Mouse (Mus musculus): ENCODE data around the gene Gm4969. TPM values are rescaled to one million over a fixed set of nuclear protein-coding genes. Genes with fewer than 3 reads are reported as not detected.

Gm4969 gene
- polyA plus RNA-seq, 1 experiment from 2014 or later: 6.7 TPM

- no peak within 1 kb of the TSS for H3K9ac ChIP-seq
- H3K4me3 ChIP-seq (replicated peaks; ENCODE audit: low read length): no peak within 1 kb of the TSS
These were observed 34.5 kb downstream of the Gm4969 start, which contains the start of gene Dmpk for GRCm38 (mm10) chr7:19083701-19084100. Gene Dmpk (plus strand): TSS chr7:19083849.

GRCm38 (mm10) chr7:19083096-19083495, 35.1 kb downstream of the Gm4969 start:
- WGBS: 66% methylated on average over 6 of the region's 6 CpGs
- H3K36me3 ChIP-seq (replicated peaks; ENCODE audit: control insufficient read depth, insufficient read depth): peaks cover 70% of the 10 kb centered on the region

More at GRCm38 (mm10) chr7:19083701-19084100, 34.5 kb downstream of the Gm4969 start, which contains the start of gene Dmpk:
- H3K27ac ChIP-seq: no peak within 1 kb of the TSS
- H3K36me3 ChIP-seq (replicated peaks; ENCODE audit: control insufficient read depth, insufficient read depth): peaks cover 70% of the 10 kb centered on the region
- ATAC-seq (ENCODE audit: low FRiP score) (no peak), DNase-seq (ENCODE audit: low spot score) (no peak)
- no peaks in the 10 kb centered on the region for H3K4me1 ChIP-seq (replicated peaks; ENCODE audit: control insufficient read depth, insufficient read depth, low read length)
- 49% methylated on average over 9 of the region's 10 CpGs for WGBS
- H3K9me3 ChIP-seq (ENCODE audit: control insufficient read depth, low read length): no peaks in the 10 kb centered on the region
- H3K4me2 ChIP-seq (replicated peaks): no peak within 1 kb of the TSS
- H3K27me3 ChIP-seq (ENCODE audit: control insufficient read depth, insufficient read depth, low read length): no peaks in the 10 kb centered on the region; the same call in 1 of the 2 replicates

GRCm38 (mm10) chr7:19082171-19082570, 36.0 kb downstream of the Gm4969 start:
- 94% methylated on average over 4 of the region's 4 CpGs for WGBS
- no peak overlapping the region for H3K4me3 ChIP-seq (replicated peaks; ENCODE audit: low read length)
- peaks cover 64% of the 10 kb centered on the region for H3K36me3 ChIP-seq (replicated peaks; ENCODE audit: control insufficient read depth, insufficient read depth)
- H3K4me1 ChIP-seq (replicated peaks; ENCODE audit: control insufficient read depth, insufficient read depth, low read length): peaks cover 11% of the 10 kb centered on the region
- H3K4me2 ChIP-seq (replicated peaks): no peak overlapping the region
- no peak for ATAC-seq (ENCODE audit: low FRiP score)
- DNase-seq (ENCODE audit: low spot score): no peak
- no peak overlapping the region for H3K27ac ChIP-seq
- H3K9ac ChIP-seq: no peak overlapping the region
- no peaks in the 10 kb centered on the region; the same call in 1 of the 2 replicates for H3K27me3 ChIP-seq (ENCODE audit: control insufficient read depth, insufficient read depth, low read length)
- H3K9me3 ChIP-seq (ENCODE audit: control insufficient read depth, low read length): no peaks in the 10 kb centered on the region

More at GRCm38 (mm10) chr7:19083096-19083495, 35.1 kb downstream of the Gm4969 start:
- Histone ChIP-seq H3K4me2 (replicated peaks) (no peak overlapping the region), H3K27me3 (ENCODE audit: control insufficient read depth, insufficient read depth, low read length) (no peaks in the 10 kb centered on the region; the same call in 1 of the 2 replicates), H3K9ac (no peak overlapping the region), H3K9me3 (ENCODE audit: control insufficient read depth, low read length) (no peaks in the 10 kb centered on the region), H3K4me3 (replicated peaks; ENCODE audit: low read length) (no peak overlapping the region), H3K27ac (no peak overlapping the region), H3K4me1 (replicated peaks; ENCODE audit: control insufficient read depth, insufficient read depth, low read length) (peaks cover 2% of the 10 kb centered on the region; the same call in 1 of the 2 replicates)
- DNase-seq (ENCODE audit: low spot score) (no peak), ATAC-seq (ENCODE audit: low FRiP score) (no peak)

- Histone ChIP-seq H3K27ac (no peak overlapping the region), H3K27me3 (ENCODE audit: control insufficient read depth, insufficient read depth, low read length) (no peaks in the 10 kb centered on the region; the same call in 1 of the 2 replicates), H3K36me3 (replicated peaks; ENCODE audit: control insufficient read depth, insufficient read depth) (peaks cover 58% of the 10 kb centered on the region), H3K4me2 (replicated peaks) (no peak overlapping the region), H3K9me3 (ENCODE audit: control insufficient read depth, low read length) (no peaks in the 10 kb centered on the region), H3K4me3 (replicated peaks; ENCODE audit: low read length) (no peak overlapping the region), H3K4me1 (replicated peaks; ENCODE audit: control insufficient read depth, insufficient read depth, low read length) (peaks cover 18% of the 10 kb centered on the region), H3K9ac (no peak overlapping the region)
- WGBS: 88% methylated on average over 19 of the region's 19 CpGs
- DNase-seq (ENCODE audit: low spot score) (no peak), ATAC-seq (ENCODE audit: low FRiP score) (no peak)
These were observed 37.7 kb downstream of the Gm4969 start for GRCm38 (mm10) chr7:19080451-19080950.

- no peaks in the 10 kb centered on the region for H3K27me3 ChIP-seq (ENCODE audit: control insufficient read depth, insufficient read depth, low read length)
- ATAC-seq (ENCODE audit: low FRiP score): no peak
- DNase-seq (ENCODE audit: low spot score): no peak
- H3K9me3 ChIP-seq (ENCODE audit: control insufficient read depth, low read length): no peaks in the 10 kb centered on the region
- no peak overlapping the region for H3K9ac ChIP-seq
- no peak overlapping the region for H3K4me2 ChIP-seq (replicated peaks)
- H3K36me3 ChIP-seq (replicated peaks; ENCODE audit: control insufficient read depth, insufficient read depth): peaks cover 54% of the 10 kb centered on the region
- H3K27ac ChIP-seq: no peak overlapping the region
- H3K4me1 ChIP-seq (replicated peaks; ENCODE audit: control insufficient read depth, insufficient read depth, low read length): peaks cover 22% of the 10 kb centered on the region
- WGBS: 91% methylated on average over 3 of the region's 3 CpGs
- H3K4me3 ChIP-seq (replicated peaks; ENCODE audit: low read length): no peak overlapping the region
These were observed 39.4 kb downstream of the Gm4969 start for GRCm38 (mm10) chr7:19078732-19079131.

- Histone ChIP-seq H3K36me3 (replicated peaks; ENCODE audit: control insufficient read depth, insufficient read depth) (peaks cover 49% of the 10 kb centered on the region), H3K4me1 (replicated peaks; ENCODE audit: control insufficient read depth, insufficient read depth, low read length) (peaks cover 22% of the 10 kb centered on the region), H3K9ac (peak overlapping the region; percentile 99; the same call in 1 of the 2 replicates), H3K4me2 (replicated peaks) (peak overlapping the region; percentile 98), H3K9me3 (ENCODE audit: control insufficient read depth, low read length) (no peaks in the 10 kb centered on the region), H3K4me3 (replicated peaks; ENCODE audit: low read length) (peak overlapping the region; percentile 94; the same call in 1 of the 2 replicates), H3K27ac (no peak overlapping the region), H3K27me3 (ENCODE audit: control insufficient read depth, insufficient read depth, low read length) (no peaks in the 10 kb centered on the region)
- ATAC-seq (ENCODE audit: low FRiP score) (no peak), DNase-seq (ENCODE audit: low spot score) (no peak)
- 83% methylated on average over 14 of the region's 14 CpGs for WGBS
These were observed 40.4 kb downstream of the Gm4969 start for GRCm38 (mm10) chr7:19077761-19078160.

GRCm38 (mm10) chr7:19076586-19076991, 41.6 kb downstream of the Gm4969 start:
- WGBS: under 1% methylated on average over 22 of the region's 22 CpGs
- Histone ChIP-seq H3K36me3 (replicated peaks; ENCODE audit: control insufficient read depth, insufficient read depth) (peaks cover 37% of the 10 kb centered on the region), H3K27ac (peak overlapping the region; percentile 80), H3K4me1 (replicated peaks; ENCODE audit: control insufficient read depth, insufficient read depth, low read length) (peaks cover 22% of the 10 kb centered on the region), H3K27me3 (ENCODE audit: control insufficient read depth, insufficient read depth, low read length) (no peaks in the 10 kb centered on the region), H3K9me3 (ENCODE audit: control insufficient read depth, low read length) (no peaks in the 10 kb centered on the region), H3K4me3 (replicated peaks; ENCODE audit: low read length) (peak overlapping the region; percentile 94), H3K9ac (peak overlapping the region; percentile 99), H3K4me2 (replicated peaks) (peak overlapping the region; percentile 98)
- ATAC-seq (ENCODE audit: low FRiP score) (no peak; the same call in 1 of the 2 replicates), DNase-seq (ENCODE audit: low spot score) (no peak)

- peak within 1 kb of the TSS; percentile 94 for H3K4me3 ChIP-seq (replicated peaks; ENCODE audit: low read length)
- H3K9ac ChIP-seq: peak within 1 kb of the TSS; percentile 99
- 1% methylated on average over 58 of the region's 91 CpGs for WGBS
- H3K4me1 ChIP-seq (replicated peaks; ENCODE audit: control insufficient read depth, insufficient read depth, low read length): peaks cover 22% of the 10 kb centered on the region
- ATAC-seq (ENCODE audit: low FRiP score): peak; percentile 98
- no peaks in the 10 kb centered on the region for H3K9me3 ChIP-seq (ENCODE audit: control insufficient read depth, low read length)
- no peaks in the 10 kb centered on the region for H3K27me3 ChIP-seq (ENCODE audit: control insufficient read depth, insufficient read depth, low read length)
- peak within 1 kb of the TSS; percentile 80 for H3K27ac ChIP-seq
- H3K36me3 ChIP-seq (replicated peaks; ENCODE audit: control insufficient read depth, insufficient read depth): peaks cover 31% of the 10 kb centered on the region
- DNase-seq (ENCODE audit: low spot score): peak; percentile 98
- H3K4me2 ChIP-seq (replicated peaks): peak within 1 kb of the TSS; percentile 98
These were observed 42.2 kb downstream of the Gm4969 start, which contains the start of gene Dmwd for GRCm38 (mm10) chr7:19075723-19076585. Gene Dmwd (plus strand): TSS chr7:19076227.

GRCm38 (mm10) chr7:19075231-19075630, 42.9 kb downstream of the Gm4969 start:
- Histone ChIP-seq H3K9ac (peak overlapping the region; percentile 46), H3K27ac (peak overlapping the region; percentile 64), H3K36me3 (replicated peaks; ENCODE audit: control insufficient read depth, insufficient read depth) (peaks cover 24% of the 10 kb centered on the region), H3K4me1 (replicated peaks; ENCODE audit: control insufficient read depth, insufficient read depth, low read length) (peaks cover 22% of the 10 kb centered on the region), H3K27me3 (ENCODE audit: control insufficient read depth, insufficient read depth, low read length) (no peaks in the 10 kb centered on the region), H3K4me2 (replicated peaks) (peak overlapping the region; percentile 98), H3K4me3 (replicated peaks; ENCODE audit: low read length) (peak overlapping the region; percentile 94), H3K9me3 (ENCODE audit: control insufficient read depth, low read length) (no peaks in the 10 kb centered on the region)
- ATAC-seq (ENCODE audit: low FRiP score) (no peak), DNase-seq (ENCODE audit: low spot score) (no peak)
- WGBS: 61% methylated on average over 5 of the region's 5 CpGs
